Mouse (Mus musculus): ENCODE measurements around the gene Fnip1.

Gene Fnip1

DNA sequence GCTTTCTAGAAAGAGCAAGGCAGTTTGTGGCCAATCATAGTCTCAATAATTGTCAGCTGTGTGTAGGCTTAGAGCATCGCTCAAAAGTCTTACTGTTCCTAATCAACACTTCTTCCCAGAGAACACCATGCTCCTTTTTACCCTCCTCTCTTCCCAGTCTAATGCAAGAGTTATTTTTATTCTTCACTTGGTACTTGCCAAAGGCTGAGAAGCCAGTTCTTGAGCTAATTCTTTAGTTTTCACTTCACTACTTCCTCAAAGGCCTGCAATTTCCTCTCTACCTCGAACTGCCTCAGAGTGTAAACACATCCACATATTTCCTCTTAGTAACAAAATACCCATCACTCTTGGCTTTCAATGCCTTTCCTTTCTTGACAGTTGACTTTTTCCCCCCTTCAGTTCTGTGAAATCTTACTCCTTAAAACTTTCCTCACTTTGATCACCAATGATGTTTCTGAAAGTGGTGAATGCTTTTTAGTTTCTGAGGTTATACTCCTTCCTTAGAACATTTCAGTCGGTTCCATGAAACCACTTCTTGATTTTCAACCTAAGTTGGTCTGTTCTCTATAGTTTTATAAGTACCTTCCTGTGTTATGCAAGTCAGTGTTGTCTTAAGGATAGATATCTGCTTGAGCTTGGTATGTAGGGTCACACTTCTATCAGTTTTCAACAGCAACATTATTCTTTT is 26.7 kb downstream of the Fnip1 start:
- no peak for DNase-seq

- no peak for DNase-seq
Measured at GRCm38 (mm10) chr11:54472231-54472630, 34.2 kb downstream of the Fnip1 start.

DNA sequence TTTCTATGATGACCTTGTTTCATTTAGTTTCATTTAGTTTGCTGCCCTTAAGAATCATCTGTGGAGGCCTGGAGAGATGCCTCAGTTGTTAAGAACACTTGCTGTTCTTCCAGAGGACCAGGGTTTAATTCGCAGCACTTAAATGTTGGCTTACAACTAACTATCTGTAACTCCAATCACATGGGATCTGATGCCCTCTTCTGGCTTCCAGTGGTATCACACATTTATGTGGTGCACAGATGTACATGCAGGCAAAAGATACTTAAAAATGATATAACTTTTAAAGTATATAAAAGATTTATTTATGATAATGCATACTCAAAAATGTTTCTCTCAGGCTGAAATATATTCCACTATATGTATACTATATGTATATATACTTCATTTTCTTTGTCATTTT is 40.4 kb downstream of the Fnip1 start:
- DNase-seq, result no peak

GRCm38 (mm10) chr11:54486041-54486440 is 48.0 kb downstream of the Fnip1 start:
- no peak for DNase-seq

- no peak for DNase-seq
Measured at GRCm38 (mm10) chr11:54491946-54492558, 54.1 kb downstream of the Fnip1 start.

GRCm38 (mm10) chr11:54492559-54492958 is 54.6 kb downstream of the Fnip1 start:
- DNase-seq, result no peak

- DNase-seq, result no peak
Measured at GRCm38 (mm10) chr11:54499838-54500237, 61.8 kb downstream of the Fnip1 start.

DNA sequence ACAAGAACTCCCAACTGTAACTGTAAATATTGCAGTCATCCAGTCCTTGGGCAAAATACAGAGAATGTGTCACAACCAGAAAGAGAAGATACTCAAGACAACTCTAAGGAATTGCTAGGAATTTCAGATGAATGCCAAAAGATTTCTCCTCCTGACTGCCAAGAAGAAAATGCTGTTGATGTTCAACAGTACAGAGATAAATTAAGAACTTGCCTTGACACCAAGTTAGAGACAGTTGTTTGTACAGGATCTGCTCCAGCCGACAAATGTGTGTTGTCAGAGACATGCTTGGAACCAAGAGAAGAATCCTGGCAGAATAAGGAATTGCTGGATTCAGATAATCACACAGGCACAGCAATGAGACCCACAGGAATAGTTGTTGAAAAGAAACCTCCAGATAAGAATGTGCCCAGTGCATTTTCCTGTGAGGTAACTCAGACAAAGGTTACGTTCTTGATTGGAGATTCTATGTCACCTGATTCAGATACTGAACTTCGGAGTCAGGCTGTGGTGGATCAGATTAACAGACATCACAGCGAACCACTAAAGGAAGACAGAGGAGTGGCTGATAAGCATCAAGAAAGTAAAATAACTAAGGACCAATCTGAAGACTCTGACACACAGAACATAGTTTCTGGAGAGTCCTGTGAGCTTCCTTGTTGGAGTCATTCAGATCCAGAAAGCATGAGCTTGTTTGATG is 64.7 kb downstream of the Fnip1 start:
- peak; percentile 48 for DNase-seq

- DNase-seq, result no peak
Measured at GRCm38 (mm10) chr11:54513584-54513983, 75.6 kb downstream of the Fnip1 start.

DNA sequence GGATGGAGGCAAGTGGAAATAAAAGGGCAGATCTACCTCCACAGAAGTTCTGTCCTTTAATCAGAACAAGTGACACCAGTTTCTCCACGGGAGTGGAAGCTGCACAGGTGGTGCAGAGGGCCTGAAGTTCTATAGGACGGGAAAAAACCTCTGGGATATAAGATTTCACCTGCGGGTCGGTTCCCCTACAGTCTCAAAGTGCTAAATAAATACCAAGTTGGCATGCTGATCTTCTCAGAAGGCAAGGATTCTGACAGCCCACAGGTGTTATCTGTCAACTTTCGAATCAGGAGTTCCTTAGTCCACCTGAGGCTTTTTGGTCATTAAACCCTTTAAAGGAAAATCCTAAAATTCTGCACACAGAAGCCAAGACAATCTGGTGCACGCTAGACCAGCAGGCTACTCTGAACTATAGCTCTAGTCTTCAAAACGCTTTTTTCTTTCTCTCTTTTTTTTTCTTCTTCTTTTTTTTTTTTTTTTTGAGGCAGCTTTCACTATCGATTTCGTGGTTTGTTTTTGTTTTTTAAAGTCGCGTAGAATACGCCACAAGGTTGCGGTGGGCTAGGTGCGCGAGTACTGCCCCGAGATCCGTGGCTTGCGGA is 84.0 kb downstream of the Fnip1 start:
- no peak for DNase-seq

GRCm38 (mm10) chr11:54522529-54523430 is 84.8 kb downstream of the Fnip1 start, which contains the start of gene Rapgef6:
TSS of gene Rapgef6 (plus strand) at chr11:54522847.
- DNase-seq, result peak; percentile 99

- DNase-seq, result no peak
Measured at GRCm38 (mm10) chr11:54523431-54524001, 85.5 kb downstream of the Fnip1 start.

- DNase-seq, result no peak
Measured at GRCm38 (mm10) chr11:54528002-54528401, 90.0 kb downstream of the Fnip1 start.

DNA sequence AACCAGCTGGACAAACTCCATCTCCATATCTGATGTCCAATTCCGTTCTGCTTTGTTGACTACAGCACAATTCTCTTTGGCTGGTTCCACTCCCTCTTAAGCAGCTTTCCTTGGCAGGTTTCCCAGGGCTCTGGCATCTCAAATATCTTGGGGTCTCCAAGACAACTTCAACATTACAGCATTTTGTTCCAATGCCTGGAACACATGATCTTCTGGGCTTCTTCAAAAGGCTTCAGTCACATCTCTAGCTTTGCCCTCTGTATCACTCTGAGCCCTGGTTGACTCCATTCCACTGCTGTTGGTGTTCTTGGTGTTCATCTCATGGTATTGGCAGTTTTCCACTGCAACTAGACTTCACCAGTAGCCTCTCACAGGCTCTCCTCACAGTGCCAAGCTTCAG is 92.4 kb downstream of the Fnip1 start:
- peak; percentile 86 for DNase-seq

DNA sequence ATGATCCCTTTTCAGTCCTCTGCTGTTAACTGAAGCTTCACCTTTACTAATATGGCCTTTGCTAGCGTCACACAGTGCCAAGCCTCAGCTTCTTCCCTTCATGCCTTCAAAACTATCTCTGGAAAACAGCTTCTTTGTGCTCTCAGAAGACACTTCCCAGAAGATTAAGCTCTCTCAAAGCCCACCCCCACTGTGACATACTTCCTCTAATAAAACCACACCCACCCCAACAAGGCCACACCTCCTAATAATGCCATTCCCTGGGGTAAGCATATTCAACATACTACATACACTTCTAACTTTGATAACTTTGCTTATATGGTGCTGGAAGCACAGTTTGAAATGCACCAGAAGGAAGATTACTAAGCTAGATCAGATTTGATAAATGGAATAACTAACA is 92.9 kb downstream of the Fnip1 start:
- no peak for DNase-seq

DNA sequence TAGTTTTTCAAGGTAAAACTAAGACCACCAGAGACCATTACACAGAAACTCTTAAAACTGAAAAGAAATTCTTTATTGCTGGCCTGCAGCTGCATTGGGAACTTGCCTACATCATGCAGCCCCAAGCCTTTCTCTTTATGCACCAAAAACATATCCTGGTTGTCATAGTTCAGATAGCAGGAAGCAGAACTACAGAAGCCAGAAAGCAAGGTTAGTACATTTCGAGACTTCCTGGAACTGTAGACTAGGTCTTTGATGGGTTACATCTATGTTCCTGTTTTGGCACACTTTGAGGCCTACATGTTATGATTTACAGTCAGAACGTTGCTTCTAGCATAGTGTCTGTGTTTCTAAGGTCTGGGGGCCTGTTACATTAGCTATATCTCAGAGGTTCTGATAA is 95.8 kb downstream of the Fnip1 start:
- no peak for DNase-seq

- DNase-seq, result peak; percentile 84
Measured at GRCm38 (mm10) chr11:54534871-54535270, 96.9 kb downstream of the Fnip1 start.

DNA sequence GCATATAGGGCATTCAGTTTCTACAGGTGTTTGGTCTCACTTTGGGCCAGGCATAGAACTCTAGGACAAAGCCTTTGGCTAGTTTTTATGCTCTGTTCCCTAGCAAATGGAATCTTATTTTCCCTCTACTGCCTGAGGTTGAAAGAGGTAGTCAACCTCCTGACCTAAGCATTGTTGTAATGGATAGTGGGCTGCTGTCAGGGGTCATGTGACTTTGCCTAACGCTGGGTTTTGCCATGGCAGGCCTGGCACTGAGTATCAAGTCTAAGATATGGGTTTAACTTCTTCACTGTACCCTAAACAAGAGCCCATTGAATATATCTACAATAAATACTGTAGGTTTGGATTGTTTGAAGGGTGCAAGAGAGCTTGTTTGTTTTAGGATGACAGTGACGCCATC is 101.0 kb downstream of the Fnip1 start:
- no peak for DNase-seq

DNA sequence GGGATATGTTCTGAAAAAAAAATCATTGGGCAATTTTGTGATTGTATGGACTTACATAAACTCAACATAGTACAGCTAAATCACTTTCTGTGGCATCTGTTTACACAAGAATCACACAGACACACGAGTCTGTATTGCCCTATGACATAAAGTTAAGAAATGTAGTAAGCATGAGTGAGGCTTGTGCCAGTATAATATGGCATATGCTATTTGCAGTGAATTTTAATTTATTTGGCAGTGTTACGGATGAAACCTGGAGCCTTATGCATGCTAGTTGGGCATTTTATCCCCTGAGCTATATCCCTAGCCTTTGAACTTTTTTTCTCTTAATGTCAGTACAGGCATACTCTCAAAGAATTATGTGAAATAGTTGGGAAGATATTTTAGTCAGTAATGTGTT is 101.5 kb downstream of the Fnip1 start:
- DNase-seq, result no peak

DNA sequence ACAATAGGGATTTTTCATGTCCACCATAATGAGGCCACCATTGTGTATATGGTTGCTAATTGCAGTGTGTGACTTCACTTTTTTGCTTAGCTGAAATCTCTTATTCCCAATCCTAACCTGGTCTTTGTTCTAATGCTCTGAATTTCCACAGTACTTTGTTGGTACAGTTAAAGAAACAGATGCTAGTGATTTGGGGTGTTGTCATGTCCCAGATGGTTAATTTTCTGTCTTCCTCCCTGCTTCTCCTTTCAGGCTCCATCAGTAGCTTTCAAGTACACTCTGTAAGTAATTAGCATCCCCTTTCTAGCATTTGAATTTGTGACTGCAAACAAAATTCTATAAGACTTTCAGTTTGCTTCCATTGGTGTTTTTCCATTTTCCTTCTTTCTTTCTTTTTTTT is 102.3 kb downstream of the Fnip1 start:
- DNase-seq, result no peak

- no peak for DNase-seq
Measured at GRCm38 (mm10) chr11:54542414-54542813, 104.4 kb downstream of the Fnip1 start.

GRCm38 (mm10) chr11:54554970-54555369 is 117.0 kb downstream of the Fnip1 start:
- DNase-seq, result no peak

Data from kidney, postnatal 10 days (tissue).